Comparison of ENCODE assay signal across 32 mouse cellular contexts in the genomic region with DNA sequence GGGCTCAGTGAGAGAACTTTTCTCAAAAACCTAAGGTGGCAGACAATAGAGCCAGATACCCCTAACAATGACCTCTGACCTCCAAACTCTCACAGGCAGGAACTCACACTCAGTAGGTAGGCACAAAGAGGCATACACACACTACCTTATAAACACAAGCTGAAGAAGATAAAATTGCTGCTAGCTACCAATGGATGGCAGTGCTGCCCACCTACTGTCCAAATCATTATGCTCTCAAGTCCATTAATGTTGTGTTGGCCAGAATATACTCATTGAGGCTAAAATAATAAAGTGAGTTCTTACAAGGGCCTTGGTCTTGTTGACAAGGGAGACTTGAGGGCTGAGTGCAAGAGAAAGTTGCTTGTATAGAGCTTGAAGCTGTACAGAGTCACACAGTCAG. TPM values are rescaled to one million over a fixed set of nuclear protein-coding genes. Genes with fewer than 3 reads are reported as not detected.
DNase-seq lines count a peak whose midpoint lies in the region; TF ChIP-seq lines count a peak whose summit lies in the region.
"Had no signal": no experiment of that assay in that cellular context is flagged by ENCODE, and none has a peak within 500 bp of the region (broad histone marks: within the 10 kb centered on the region; RNA-seq: fewer than 3 reads in every experiment).

No protein-coding gene starts in this region.

- no peak overlapping the region for H3K9ac ChIP-seq in heart, adult 2 months (ENCODE audit: low read depth, low read length)
- H3K9ac ChIP-seq: liver, embryonic 14.5 days had no signal

- H3K36me3 ChIP-seq in heart, adult 2 months (ENCODE audit: control insufficient read depth, insufficient read depth, low read length) = no peaks in the 10 kb centered on the region
- H3K36me3 ChIP-seq in testis, adult 2 months (ENCODE audit: control insufficient read depth, insufficient read depth, low read length) = no peaks in the 10 kb centered on the region

- no peak for TF ChIP-seq POLR2A in heart, adult 2 months (IDR thresholded peaks at IDR 0.05; ENCODE audit: insufficient read depth, low read depth, low read length)
- TF ChIP-seq POLR2A in testis, adult 2 months (IDR thresholded peaks at IDR 0.05; ENCODE audit: control insufficient read depth, low read depth, low read length) = no peak

- no peak overlapping the region for H3K4me3 ChIP-seq in heart, adult 2 months
- no peak overlapping the region for H3K4me3 ChIP-seq in layer of hippocampus, adult 2 months
- 0 out of 2 replicates have a peak overlapping the region, but pooled peaks have one; percentile 34 for H3K4me3 ChIP-seq in testis, adult 2 months (ENCODE audit: control insufficient read depth, low read depth, low read length)

- TF ChIP-seq EP300 in heart, adult 2 months (IDR thresholded peaks at IDR 0.05; ENCODE audit: insufficient read depth, low read depth, low read length) = no peak

- H3K4me1 ChIP-seq in heart, adult 2 months (ENCODE audit: control insufficient read depth, insufficient read depth, low read length) = no peaks in the 10 kb centered on the region
- no peaks in the 10 kb centered on the region for H3K4me1 ChIP-seq in testis, adult 2 months (ENCODE audit: control insufficient read depth, insufficient read depth, low read length)

- DNase-seq in heart, adult 2 months = no peak
- DNase-seq in heart, postnatal 36 days = no peak
- DNase-seq in layer of hippocampus, adult 2 months (ENCODE audit: low spot score in 2 of 2) = no peak
- DNase-seq in layer of hippocampus, adult 9-11 months = no peak
- DNase-seq in testis, postnatal 14 days (ENCODE audit: low spot score) = no peak
- no peak for DNase-seq in natural killer cell, adult 2 months (ENCODE audit: low spot score in 2 of 2)
- DNase-seq: adrenal gland, postnatal 14 days; B cell, adult 2 months; cerebellum, adult 2 months; cerebellum, postnatal 36 days; gastrocnemius, postnatal 10 days; heart, adult 18-20 months; kidney, adult 18-20 months; kidney, postnatal 14 days; lung, postnatal 14 days had no signal

- H3K79me2 ChIP-seq in heart, adult 2 months (replicated peaks; ENCODE audit: control insufficient read depth, insufficient read depth, low read length) = no peaks in the 10 kb centered on the region

- TF ChIP-seq CTCF in heart, adult 2 months (IDR thresholded peaks at IDR 0.05) = peak; percentile 65
- TF ChIP-seq CTCF in layer of hippocampus, adult 2 months (conservative IDR thresholded peaks at IDR 0.05) = peak; percentile 64
- no peak for TF ChIP-seq CTCF in testis, adult 2 months (IDR thresholded peaks at IDR 0.05; ENCODE audit: control insufficient read depth, insufficient read depth, insufficient replicate concordance, low read depth, low read length)

- intact Hi-C loops in heart, adult 2 months (cut with DNase I) = no loop called here
- intact Hi-C loops in heart, postnatal 36 days (cut with DNase I) = no loop called here

- no peaks in the 10 kb centered on the region for H3K27me3 ChIP-seq in heart, adult 2 months (ENCODE audit: control insufficient read depth, insufficient read depth, low read length)
- no peaks in the 10 kb centered on the region for H3K27me3 ChIP-seq in testis, adult 2 months (ENCODE audit: control insufficient read depth, insufficient read depth, low read length)

- H3K27ac ChIP-seq in heart, adult 2 months = no peak overlapping the region
- H3K27ac ChIP-seq in layer of hippocampus, adult 2 months = no peak overlapping the region
- no peak overlapping the region for H3K27ac ChIP-seq in testis, adult 2 months (ENCODE audit: control insufficient read depth, insufficient read depth, low read depth, low read length)
- H3K27ac ChIP-seq: liver, embryonic 14.5 days had no signal

RNA-seq across cellular contexts. Expression of gene 1700025B11Rik, which starts 1.5 kb away (rescaled TPM):
- total RNA-seq in heart, adult 2 months (2021) = not detected
- not detected in 2 replicates for polyA plus RNA-seq in heart, adult 2 months (2012; rRNA removed)
- not detected for total RNA-seq in heart, postnatal 36 days (2021)
- not detected for total RNA-seq in layer of hippocampus, adult 2 months (2021)
- 107 and 146 TPM in 2 replicates for polyA plus RNA-seq in testis, adult 2 months (2012; rRNA removed)
- total RNA-seq: adrenal gland, postnatal 14 days; gastrocnemius, postnatal 10 days; heart, adult 18-20 months; hematopoietic stem cell, adult 5-6 weeks; layer of hippocampus, adult 8-10 months; left cerebral cortex, postnatal 36 days; megakaryocyte progenitor cell, adult 5-6 weeks; MEL; monocyte, adult 5-6 weeks had no signal
- polyA plus RNA-seq: cerebellum, adult 2 months; embryonic facial prominence, embryonic 14.5 days; forebrain, embryonic 14.5 days; heart, embryonic 14.5 days; limb, embryonic 14.5 days; liver, embryonic 14.5 days; midbrain, embryonic 11.5 days; neural tube, embryonic 11.5 days; small intestine, adult 2 months; stomach, embryonic 16.5 days; urinary bladder, adult 2 months had no signal

RNA-seq across cellular contexts. Expression of gene Apol7c, which starts 30.1 kb away (rescaled TPM):
- total RNA-seq in heart, adult 2 months (2021) = not detected
- polyA plus RNA-seq in heart, adult 2 months (2012; rRNA removed) = 0.12 TPM in 1 of 2 replicates, not detected in the other
- not detected for total RNA-seq in heart, postnatal 36 days (2021)
- not detected for total RNA-seq in layer of hippocampus, adult 2 months (2021)
- polyA plus RNA-seq in testis, adult 2 months (2012; rRNA removed) = 2.2 and 2.5 TPM in 2 replicates
- total RNA-seq: adrenal gland, postnatal 14 days; hematopoietic stem cell, adult 5-6 weeks; layer of hippocampus, adult 8-10 months; left cerebral cortex, postnatal 36 days; megakaryocyte progenitor cell, adult 5-6 weeks; MEL; monocyte, adult 5-6 weeks had no signal
- polyA plus RNA-seq: cerebellum, adult 2 months; embryonic facial prominence, embryonic 14.5 days; forebrain, embryonic 14.5 days; heart, embryonic 14.5 days; midbrain, embryonic 11.5 days; neural tube, embryonic 11.5 days had no signal

RNA-seq across cellular contexts. Expression of gene Apol10b, which starts 32.7 kb away (rescaled TPM):
- 1 to 10 TPM; 1.3 to 3.0 TPM for total RNA-seq in heart, adult 2 months (2021)
- polyA plus RNA-seq in heart, adult 2 months (2012; rRNA removed) = 1.9 and 2.8 TPM in 2 replicates
- 1 to 10 TPM; 1.6 to 1.7 TPM for total RNA-seq in heart, postnatal 36 days (2021)
- total RNA-seq in layer of hippocampus, adult 2 months (2021) = not detected
- polyA plus RNA-seq in testis, adult 2 months (2012; rRNA removed) = 0.05 and 0.10 TPM in 2 replicates
- total RNA-seq: hematopoietic stem cell, adult 5-6 weeks; megakaryocyte progenitor cell, adult 5-6 weeks; monocyte, adult 5-6 weeks had no signal
- polyA plus RNA-seq: forebrain, embryonic 14.5 days; heart, embryonic 14.5 days; liver, embryonic 14.5 days; neural tube, embryonic 11.5 days had no signal

RNA-seq across cellular contexts. Expression of gene Gm36245, which starts 35.8 kb away (rescaled TPM):
- not detected for total RNA-seq in heart, adult 2 months (2021)
- polyA plus RNA-seq in heart, adult 2 months (2012; rRNA removed) = 0.45 TPM in 1 of 2 replicates, not detected in the other
- total RNA-seq in heart, postnatal 36 days (2021) = not detected
- total RNA-seq in layer of hippocampus, adult 2 months (2021) = not detected
- 0.41 and 1.7 TPM in 2 replicates for polyA plus RNA-seq in testis, adult 2 months (2012; rRNA removed)
- total RNA-seq: adrenal gland, postnatal 14 days; gastrocnemius, postnatal 10 days; heart, adult 18-20 months; hematopoietic stem cell, adult 5-6 weeks; layer of hippocampus, adult 8-10 months; left cerebral cortex, postnatal 36 days; megakaryocyte progenitor cell, adult 5-6 weeks; MEL; monocyte, adult 5-6 weeks had no signal
- polyA plus RNA-seq: cerebellum, adult 2 months; embryonic facial prominence, embryonic 14.5 days; forebrain, embryonic 14.5 days; heart, embryonic 14.5 days; limb, embryonic 14.5 days; liver, embryonic 14.5 days; midbrain, embryonic 11.5 days; neural tube, embryonic 11.5 days; small intestine, adult 2 months; stomach, embryonic 16.5 days; urinary bladder, adult 2 months had no signal

RNA-seq across cellular contexts. Expression of gene Apol11a, which starts 55.1 kb away (rescaled TPM):
- not detected for total RNA-seq in heart, adult 2 months (2021)
- polyA plus RNA-seq in heart, adult 2 months (2012; rRNA removed) = not detected in 2 replicates
- not detected for total RNA-seq in heart, postnatal 36 days (2021)
- total RNA-seq in layer of hippocampus, adult 2 months (2021) = not detected
- polyA plus RNA-seq in testis, adult 2 months (2012; rRNA removed) = 0.15 and 0.22 TPM in 2 replicates
- total RNA-seq: gastrocnemius, postnatal 10 days; heart, adult 18-20 months; hematopoietic stem cell, adult 5-6 weeks; layer of hippocampus, adult 8-10 months; left cerebral cortex, postnatal 36 days; megakaryocyte progenitor cell, adult 5-6 weeks; monocyte, adult 5-6 weeks had no signal
- polyA plus RNA-seq: cerebellum, adult 2 months; embryonic facial prominence, embryonic 14.5 days; forebrain, embryonic 14.5 days; heart, embryonic 14.5 days; limb, embryonic 14.5 days; midbrain, embryonic 11.5 days; neural tube, embryonic 11.5 days; stomach, embryonic 16.5 days; urinary bladder, adult 2 months had no signal
